Mouse (Mus musculus): Measurements from ENCODE around the gene Gm6676. TPM values are rescaled to one million over a fixed set of nuclear protein-coding genes. Genes with fewer than 3 reads are reported as not detected.
"Not testable (repeated sequence)": the region's sequence is repeated elsewhere in the genome, so short reads cannot be mapped to it uniquely, and the experiment has no call there.

Gene Gm6676
- polyA plus RNA-seq (2015; fragmentation: Nextera tagmentation; extraction: Ambion mirVana): not detected in 2 replicates

GRCm38 (mm10) chr14:7125312-7125711, at the start of gene Gm6676:
Gene Gm6676 (minus strand): TSS chr14:7125412.
- H3K9me3 ChIP-seq (ENCODE audit: control insufficient read depth, low read length); H3K36me3 ChIP-seq (ENCODE audit: control insufficient read depth, insufficient read depth, low read length); H3K4me3 ChIP-seq (ENCODE audit: low read depth, low read length); DNase-seq (ENCODE audit: low spot score); H3K4me2 ChIP-seq (replicated peaks; ENCODE audit: low read depth); H3K27me3 ChIP-seq (ENCODE audit: control insufficient read depth, insufficient read depth, low read length); H3K9ac ChIP-seq (ENCODE audit: low read length); ATAC-seq (ENCODE audit: low FRiP score, low TSS enrichment); H3K4me1 ChIP-seq (replicated peaks; ENCODE audit: control insufficient read depth, insufficient read depth); H3K27ac ChIP-seq (replicated peaks): not testable (repeated sequence)
- no CpG with 5 or more reads among the region's 2 CpGs for WGBS

- not testable (repeated sequence) for H3K27ac ChIP-seq (replicated peaks); ATAC-seq (ENCODE audit: low FRiP score, low TSS enrichment); H3K4me2 ChIP-seq (replicated peaks; ENCODE audit: low read depth); H3K27me3 ChIP-seq (ENCODE audit: control insufficient read depth, insufficient read depth, low read length); DNase-seq (ENCODE audit: low spot score); H3K4me1 ChIP-seq (replicated peaks; ENCODE audit: control insufficient read depth, insufficient read depth); H3K4me3 ChIP-seq (ENCODE audit: low read depth, low read length); H3K36me3 ChIP-seq (ENCODE audit: control insufficient read depth, insufficient read depth, low read length); H3K9ac ChIP-seq (ENCODE audit: low read length); H3K9me3 ChIP-seq (ENCODE audit: control insufficient read depth, low read length)
- WGBS: no CpG with 5 or more reads among the region's 37 CpGs
These were observed 49.3 kb upstream of the Gm6676 start, which contains the start of gene Gm3512 for GRCm38 (mm10) chr14:7174483-7174971. Gene Gm3512 (minus strand): TSS chr14:7174533.

GRCm38 (mm10) chr14:7105124-7105802, 19.9 kb downstream of the Gm6676 start:
- DNase-seq (ENCODE audit: low spot score): peak; percentile 15
- 0 out of 2 replicates have a peak overlapping the region, but pooled peaks have one; percentile 35 for H3K27ac ChIP-seq (replicated peaks)
- H3K4me1 ChIP-seq (replicated peaks; ENCODE audit: control insufficient read depth, insufficient read depth); H3K9me3 ChIP-seq (ENCODE audit: control insufficient read depth, low read length); ATAC-seq (ENCODE audit: low FRiP score, low TSS enrichment); H3K36me3 ChIP-seq (ENCODE audit: control insufficient read depth, insufficient read depth, low read length); H3K27me3 ChIP-seq (ENCODE audit: control insufficient read depth, insufficient read depth, low read length); H3K9ac ChIP-seq (ENCODE audit: low read length): not testable (repeated sequence)
- peak overlapping the region; percentile 29 for H3K4me3 ChIP-seq (ENCODE audit: low read depth, low read length)
- H3K4me2 ChIP-seq (replicated peaks; ENCODE audit: low read depth): peak overlapping the region; percentile 54
- 2% methylated on average over 7 of the region's 54 CpGs for WGBS

GRCm38 (mm10) chr14:7100521-7100920, 24.7 kb downstream of the Gm6676 start, which contains the start of gene Gm3696:
Gene Gm3696 (minus strand): TSS chr14:7100621.
- not testable (repeated sequence) for H3K36me3 ChIP-seq (ENCODE audit: control insufficient read depth, insufficient read depth, low read length); H3K27ac ChIP-seq (replicated peaks); H3K9ac ChIP-seq (ENCODE audit: low read length); H3K4me3 ChIP-seq (ENCODE audit: low read depth, low read length); ATAC-seq (ENCODE audit: low FRiP score, low TSS enrichment); H3K27me3 ChIP-seq (ENCODE audit: control insufficient read depth, insufficient read depth, low read length); H3K9me3 ChIP-seq (ENCODE audit: control insufficient read depth, low read length); H3K4me1 ChIP-seq (replicated peaks; ENCODE audit: control insufficient read depth, insufficient read depth); DNase-seq (ENCODE audit: low spot score); H3K4me2 ChIP-seq (replicated peaks; ENCODE audit: low read depth)
- 70% methylated on average over 1 of the region's 3 CpGs for WGBS

Other genes with a start within 250 kb of the Gm6676 start
- 0.36 and 0.42 TPM in 2 replicates for gene Gm3667, start 235.4 kb downstream of the Gm6676 start, polyA plus RNA-seq (2015; fragmentation: Nextera tagmentation; extraction: Ambion mirVana)
- gene Gm6356, start 151.6 kb downstream of the Gm6676 start, polyA plus RNA-seq (2015; fragmentation: Nextera tagmentation; extraction: Ambion mirVana): not detected in 2 replicates
- 0.27 and 0.44 TPM in 2 replicates for gene Gm10406, start 98.0 kb downstream of the Gm6676 start, polyA plus RNA-seq (2015; fragmentation: Nextera tagmentation; extraction: Ambion mirVana)
- gene Gm3685, start 80.4 kb downstream of the Gm6676 start, polyA plus RNA-seq (2015; fragmentation: Nextera tagmentation; extraction: Ambion mirVana): not detected in 2 replicates
- 0.38 and 0.46 TPM in 2 replicates for gene Gm3696, start 24.8 kb downstream of the Gm6676 start, polyA plus RNA-seq (2015; fragmentation: Nextera tagmentation; extraction: Ambion mirVana)
- gene Gm3512, start 49.1 kb upstream of the Gm6676 start, polyA plus RNA-seq (2015; fragmentation: Nextera tagmentation; extraction: Ambion mirVana): 2.2 and 2.9 TPM in 2 replicates
- not detected in 2 replicates for gene Gm16434, start 69.1 kb upstream of the Gm6676 start, polyA plus RNA-seq (2015; fragmentation: Nextera tagmentation; extraction: Ambion mirVana)
- not detected in 2 replicates for gene Gm3727, start 139.3 kb upstream of the Gm6676 start, polyA plus RNA-seq (2015; fragmentation: Nextera tagmentation; extraction: Ambion mirVana)
- gene Gm3739, start 189.6 kb upstream of the Gm6676 start, polyA plus RNA-seq (2015; fragmentation: Nextera tagmentation; extraction: Ambion mirVana): 0.22 and 0.33 TPM in 2 replicates
- gene Gm5797, start 207.0 kb upstream of the Gm6676 start, polyA plus RNA-seq (2015; fragmentation: Nextera tagmentation; extraction: Ambion mirVana): not detected in 2 replicates
- gene Gm8374, start 239.7 kb upstream of the Gm6676 start, polyA plus RNA-seq (2015; fragmentation: Nextera tagmentation; extraction: Ambion mirVana): not detected in 2 replicates